Mouse (Mus musculus) liver, embryonic 14.5 days (tissue): ENCODE data around the gene Cfap43. TPM values are rescaled to one million over a fixed set of nuclear protein-coding genes. Genes with fewer than 3 reads are reported as not detected.
A peak's percentile ranks its signal among the peaks of the same experiment; 100 is the strongest.
"Not testable (repeated sequence)": the region's sequence is repeated elsewhere in the genome, so short reads cannot be mapped to it uniquely, and the experiment has no call there.

Experiments used
- ATAC-seq: fragments of 200-750 bp; cut with Nextera tagmentation; 2 replicates; pipeline ENCODE4 v1.8.0; 2017; ENCODE audit warnings: moderate number of reproducible peaks, mild to moderate bottlenecking, moderate library complexity; ENCODE audit not compliant: insufficient read depth
- DNase-seq, 3 experiments: peaks; one replicate each; pipeline ENCODE4 v3.0.0-alpha.2; 2012 to 2013; ENCODE audit warnings: low read depth in 3 of 3, low spot score in 3 of 3
- H3K27ac ChIP-seq: fragments of 300-500 bp; sonication (generic); 2 replicates; pipeline ENCODE4 v1.5.1; 2014; ENCODE audit warnings: moderate library complexity, mild to moderate bottlenecking, control low read depth, inconsistent platforms
- H3K27me3 ChIP-seq: fragments of 300-500 bp; sonication (generic); 2 replicates; pipeline ENCODE4 v1.6.1; 2014; ENCODE audit warnings: mild to moderate bottlenecking, low read length, moderate library complexity; ENCODE audit not compliant: control insufficient read depth, insufficient read depth
- H3K36me3 ChIP-seq: fragments of 300-500 bp; sonication (generic); replicated peaks from 2 replicates; pipeline ENCODE4 v1.6.1; 2014; ENCODE audit warnings: low read depth; ENCODE audit not compliant: control insufficient read depth, insufficient read depth
- H3K4me1 ChIP-seq, 2 experiments: fragments of 200-500 bp in 1 of 2; fragments of 300-500 bp in 1 of 2; sonication (generic) in 1 of 2; replicated peaks; 2 replicates each; pipeline ENCODE4 v1.6.1; 2012 to 2014; ENCODE audit warnings: antibody characterized with exemption in 1 of 2, inconsistent platforms in 1 of 2, low read length in 1 of 2; ENCODE audit not compliant: control insufficient read depth in 2 of 2, insufficient read depth in 2 of 2
- H3K4me2 ChIP-seq: fragments of 300-500 bp; sonication (generic); 2 replicates; pipeline ENCODE4 v1.6.1; 2014; ENCODE audit warnings: low read depth, mild to moderate bottlenecking, control low read depth, moderate library complexity
- H3K4me3 ChIP-seq, 2 experiments: fragments of 200-500 bp in 1 of 2; fragments of 300-500 bp in 1 of 2; sonication (generic) in 1 of 2; 2 replicates each; pipeline ENCODE4 v1.5.1; 2012 to 2014; ENCODE audit warnings: low read depth in 2 of 2, low read length in 2 of 2, mild to moderate bottlenecking in 2 of 2, control low read depth in 1 of 2, inconsistent platforms in 1 of 2, moderate library complexity in 1 of 2; ENCODE audit not compliant: insufficient read depth in 1 of 2
- H3K9ac ChIP-seq: fragments of 300-500 bp; sonication (generic); replicated peaks from 2 replicates; pipeline ENCODE4 v1.6.1; 2014; ENCODE audit warnings: mild to moderate bottlenecking, control low read depth, moderate library complexity
- H3K9me3 ChIP-seq: fragments of 300-500 bp; sonication (generic); 2 replicates; pipeline ENCODE4 v1.6.1; 2016; ENCODE audit warnings: low read length, mixed read lengths; ENCODE audit not compliant: control insufficient read depth
- CTCF ChIP-seq: IDR thresholded peaks from 2 replicates; pipeline ENCODE4 v1.5.1; 2016; ENCODE audit warnings: antibody characterized with exemption, low read depth, control low read depth
- EP300 ChIP-seq: IDR thresholded peaks from 2 replicates; pipeline ENCODE4 v1.6.1; 2016; ENCODE audit warnings: antibody characterized with exemption, low read depth
- WGBS: fragments of 180-500 bp; shearing (Covaris S2); extraction: QIAGEN DNeasy Blood & Tissue Kit; methylation state at CpG from one replicate; pipeline ENCODE4 v1.1.7; 2014; ENCODE audit not compliant: insufficient replicate concordance; 5-methylcytosine and 5-hydroxymethylcytosine counted together
- polyA plus RNA-seq, 2 experiments: library from polyadenylated mRNA; depleted of rRNA in 1 of 2; stranded (reverse) in 1 of 2; unstranded in 1 of 2; fragments of >200 nt; fragmentation: Nextera tagmentation in 1 of 2; extraction: Ambion mirVana in 1 of 2; gene quantifications; 2 replicates each; pipeline versions ENCODE4 v1.2.1 to v1.2.3; 2012 to 2014

Cfap43 gene
- polyA plus RNA-seq, 2 experiments: 0.05 TPM; not detected in 1

GRCm38 (mm10) chr19:47849735-47850134 is 69.4 kb downstream of the Cfap43 start:
- no peak for ATAC-seq
- WGBS: 66% methylated on average over 3 of the region's 3 CpGs
- no peak overlapping the region for H3K4me2 ChIP-seq

GRCm38 (mm10) chr19:47841234-47841633 is 77.9 kb downstream of the Cfap43 start:
- not testable (repeated sequence) for H3K27ac ChIP-seq, H3K4me3 ChIP-seq, H3K4me1 ChIP-seq, H3K36me3 ChIP-seq, DNase-seq, H3K9ac ChIP-seq, H3K9me3 ChIP-seq, ATAC-seq, H3K4me2 ChIP-seq
- WGBS: 41% methylated on average over 15 of the region's 15 CpGs
- peaks cover 11% of the 10 kb centered on the region for H3K27me3 ChIP-seq

More at GRCm38 (mm10) chr19:47849735-47850134, 69.4 kb downstream of the Cfap43 start:
- no peaks in the 10 kb centered on the region for H3K9me3 ChIP-seq
- DNase-seq: no peak
- no peak overlapping the region for H3K27ac ChIP-seq
- H3K4me3 ChIP-seq: no peak overlapping the region
- no peaks in the 10 kb centered on the region; the same call in 1 of the 2 replicates for H3K27me3 ChIP-seq
- TF ChIP-seq EP300 (no peak), CTCF (no peak)
- no peak overlapping the region for H3K9ac ChIP-seq
- peaks cover 0 to 4% of the 10 kb centered on the region in 2 experiments; a peak in 1 of 4 replicates for H3K4me1 ChIP-seq
- H3K36me3 ChIP-seq: no peaks in the 10 kb centered on the region

GRCm38 (mm10) chr19:47837527-47837901 is 81.6 kb downstream of the Cfap43 start:
- peak overlapping the region; percentile 55 for H3K4me2 ChIP-seq
- peak overlapping the region; percentile 20 to 40; a peak in 3 of 4 replicates for H3K4me3 ChIP-seq
- H3K9me3 ChIP-seq: no peaks in the 10 kb centered on the region
- peaks cover 11% of the 10 kb centered on the region for H3K27me3 ChIP-seq
- H3K36me3 ChIP-seq: no peaks in the 10 kb centered on the region
- 4% methylated on average over 6 of the region's 6 CpGs for WGBS
- TF ChIP-seq CTCF (no peak), EP300 (no peak)
- ATAC-seq (no peak), DNase-seq (no peak)
- no peak overlapping the region for H3K9ac ChIP-seq
- H3K27ac ChIP-seq: no peak overlapping the region
- H3K4me1 ChIP-seq: peaks cover 0 to 7% of the 10 kb centered on the region in 2 experiments; a peak in 2 of 4 replicates

GRCm38 (mm10) chr19:47836701-47837526 is 82.2 kb downstream of the Cfap43 start:
- Histone ChIP-seq H3K4me3 (peak overlapping the region; percentile 20 to 40), H3K27ac (no peak overlapping the region), H3K27me3 (peaks cover 11% of the 10 kb centered on the region), H3K4me2 (peak overlapping the region; percentile 55), H3K9me3 (no peaks in the 10 kb centered on the region), H3K36me3 (no peaks in the 10 kb centered on the region), H3K9ac (no peak overlapping the region), H3K4me1 (peaks cover 0 to 7% of the 10 kb centered on the region in 2 experiments; a peak in 2 of 4 replicates)
- ATAC-seq: peak; percentile 60; the same call in 1 of the 2 replicates
- TF ChIP-seq EP300: no peak
- peak; percentile 43 for TF ChIP-seq CTCF
- peak in 2 of 3 experiments; percentile 19 to 20 for DNase-seq
- 3% methylated on average over 49 of the region's 49 CpGs for WGBS

GRCm38 (mm10) chr19:47835776-47836175 is 83.3 kb downstream of the Cfap43 start:
- Histone ChIP-seq H3K27ac (no peak overlapping the region), H3K4me3 (no peak overlapping the region), H3K9me3 (no peaks in the 10 kb centered on the region), H3K4me1 (peaks cover 0 to 7% of the 10 kb centered on the region in 2 experiments; a peak in 2 of 4 replicates), H3K4me2 (no peak overlapping the region), H3K36me3 (no peaks in the 10 kb centered on the region), H3K27me3 (peaks cover 11% of the 10 kb centered on the region), H3K9ac (no peak overlapping the region)
- no peak for TF ChIP-seq CTCF
- ATAC-seq (no peak), DNase-seq (no peak)
- WGBS: 64% methylated on average over 7 of the region's 7 CpGs
